Mouse (Mus musculus): ENCODE results near the gene Riox1. TPM values are rescaled to one million over a fixed set of nuclear protein-coding genes. Genes with fewer than 3 reads are reported as not detected.
A peak's percentile ranks its signal among the peaks of the same experiment; 100 is the strongest.

Riox1 gene
- polyA plus RNA-seq, 2 experiments, result 13.9 to 15.8 TPM

DNA sequence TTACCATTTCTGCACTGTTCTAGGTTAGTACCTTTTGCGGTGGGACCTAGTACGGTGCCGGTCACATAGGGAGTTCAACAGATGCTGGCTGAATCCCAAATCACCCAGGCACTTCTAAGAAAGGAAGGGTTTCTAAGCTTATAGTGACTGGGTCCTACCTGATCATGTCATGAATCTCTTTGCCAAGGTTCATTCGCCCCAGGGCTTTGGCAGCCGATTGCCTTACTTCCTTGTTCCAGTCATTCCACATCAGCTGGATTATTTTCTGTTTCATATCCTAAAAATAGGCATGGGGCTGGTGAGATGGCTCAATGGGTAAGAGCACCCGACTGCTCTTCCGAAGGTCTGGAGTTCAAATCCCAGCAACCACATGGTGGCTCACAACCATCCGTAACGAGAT is 7.9 kb downstream of the Riox1 start:
- H3K36me3 ChIP-seq (ENCODE audit: control insufficient read depth, insufficient read depth, low read length), result 0 out of 2 replicates have a peak, but pooled peaks cover 9% of the 10 kb centered on the region
- H3K27me3 ChIP-seq (ENCODE audit: control insufficient read depth, insufficient read depth, low read length), result no peaks in the 10 kb centered on the region
- peaks cover 3% of the 10 kb centered on the region; the same call in 1 of the 2 replicates for H3K4me1 ChIP-seq (ENCODE audit: control insufficient read depth, insufficient read depth, low read length)
- no peak for TF ChIP-seq POLR2A (IDR thresholded peaks at IDR 0.05; ENCODE audit: borderline replicate concordance, extremely low read depth, insufficient read depth, insufficient read length)
- no peak overlapping the region for H3K4me3 ChIP-seq (replicated peaks; ENCODE audit: low read length)
- DNase-seq (ENCODE audit: low spot score) (no peak), ATAC-seq (ENCODE audit: low FRiP score, low read depth) (no peak)
- H3K9me3 ChIP-seq (ENCODE audit: control insufficient read depth, low read length), result no peaks in the 10 kb centered on the region
- WGBS, result 86% methylated on average over 9 of the region's 9 CpGs
- no peak overlapping the region for H3K9ac ChIP-seq (ENCODE audit: low read depth, low read length, severe bottlenecking)
- H3K27ac ChIP-seq (replicated peaks; ENCODE audit: low read depth, low read length), result no peak overlapping the region
- H3K4me2 ChIP-seq (replicated peaks; ENCODE audit: low read depth, low read length, severe bottlenecking), result no peak overlapping the region

DNA sequence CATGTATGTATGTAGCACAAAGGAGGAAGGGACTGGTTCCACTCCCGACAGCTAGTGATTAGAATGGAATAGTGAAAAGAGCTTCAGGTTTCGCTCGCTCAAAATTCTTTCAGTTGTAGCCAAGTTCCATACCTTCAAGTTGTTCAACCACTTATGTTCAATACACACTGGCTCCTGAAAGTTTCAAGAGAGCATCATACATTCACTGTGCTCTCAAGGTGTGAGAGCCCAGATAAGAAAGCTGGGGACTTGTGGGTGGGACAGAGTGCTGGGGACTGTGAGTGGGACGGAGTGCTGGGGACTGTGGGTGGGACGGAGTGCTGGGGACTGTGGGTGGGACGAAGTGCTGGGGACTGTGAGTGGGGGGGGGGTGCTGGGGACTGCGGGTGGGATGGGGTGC is 14.8 kb downstream of the Riox1 start:
- H3K4me1 ChIP-seq (ENCODE audit: control insufficient read depth, insufficient read depth, low read length), result no peaks in the 10 kb centered on the region
- DNase-seq (ENCODE audit: low spot score), result no peak

DNA sequence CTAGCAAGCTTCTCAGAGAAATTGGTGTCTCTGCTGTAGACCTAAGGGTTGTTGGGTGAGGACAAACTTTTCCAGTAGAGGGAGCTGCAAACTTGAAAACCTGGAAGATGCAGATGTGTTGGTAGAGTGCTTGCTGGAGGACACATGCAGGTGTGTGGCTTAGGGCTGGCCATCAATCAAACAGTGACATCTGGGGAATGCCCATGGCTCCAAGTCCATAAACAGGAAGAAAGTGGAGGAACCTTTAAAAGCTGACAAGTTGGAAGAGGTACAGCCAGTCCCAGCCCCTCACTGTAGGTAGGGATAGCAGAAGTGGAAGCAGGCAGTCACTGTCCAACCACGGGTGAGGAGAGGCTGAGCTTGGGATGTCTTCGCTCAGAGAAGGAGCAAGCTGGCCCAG is 21.7 kb downstream of the Riox1 start:
- Histone ChIP-seq H3K4me1 (ENCODE audit: control insufficient read depth, insufficient read depth, low read length) (no peaks in the 10 kb centered on the region), H3K27me3 (ENCODE audit: control insufficient read depth, insufficient read depth, low read length) (no peaks in the 10 kb centered on the region), H3K4me2 (replicated peaks; ENCODE audit: low read depth, low read length, severe bottlenecking) (no peak overlapping the region), H3K9ac (ENCODE audit: low read depth, low read length, severe bottlenecking) (no peak overlapping the region), H3K4me3 (replicated peaks; ENCODE audit: low read length) (no peak overlapping the region), H3K27ac (replicated peaks; ENCODE audit: low read depth, low read length) (no peak overlapping the region), H3K36me3 (ENCODE audit: control insufficient read depth, insufficient read depth, low read length) (no peaks in the 10 kb centered on the region), H3K9me3 (ENCODE audit: control insufficient read depth, low read length) (no peaks in the 10 kb centered on the region)
- DNase-seq (ENCODE audit: low spot score) (peak; percentile 37), ATAC-seq (ENCODE audit: low FRiP score, low read depth) (no peak; the same call in 1 of the 2 replicates)
- no peak for TF ChIP-seq POLR2A (IDR thresholded peaks at IDR 0.05; ENCODE audit: borderline replicate concordance, extremely low read depth, insufficient read depth, insufficient read length)
- 51% methylated on average over 2 of the region's 2 CpGs for WGBS

More for the DNA sequence above, 14.8 kb downstream of the Riox1 start:
- WGBS, result 88% methylated on average over 6 of the region's 7 CpGs
- no peaks in the 10 kb centered on the region for H3K27me3 ChIP-seq (ENCODE audit: control insufficient read depth, insufficient read depth, low read length)
- no peak overlapping the region for H3K4me2 ChIP-seq (replicated peaks; ENCODE audit: low read depth, low read length, severe bottlenecking)
- H3K9ac ChIP-seq (ENCODE audit: low read depth, low read length, severe bottlenecking), result no peak overlapping the region
- ATAC-seq (ENCODE audit: low FRiP score, low read depth), result no peak
- no peaks in the 10 kb centered on the region for H3K9me3 ChIP-seq (ENCODE audit: control insufficient read depth, low read length)
- TF ChIP-seq POLR2A (IDR thresholded peaks at IDR 0.05; ENCODE audit: borderline replicate concordance, extremely low read depth, insufficient read depth, insufficient read length), result no peak
- H3K4me3 ChIP-seq (replicated peaks; ENCODE audit: low read length), result no peak overlapping the region
- H3K27ac ChIP-seq (replicated peaks; ENCODE audit: low read depth, low read length), result no peak overlapping the region
- H3K36me3 ChIP-seq (ENCODE audit: control insufficient read depth, insufficient read depth, low read length), result no peaks in the 10 kb centered on the region

DNA sequence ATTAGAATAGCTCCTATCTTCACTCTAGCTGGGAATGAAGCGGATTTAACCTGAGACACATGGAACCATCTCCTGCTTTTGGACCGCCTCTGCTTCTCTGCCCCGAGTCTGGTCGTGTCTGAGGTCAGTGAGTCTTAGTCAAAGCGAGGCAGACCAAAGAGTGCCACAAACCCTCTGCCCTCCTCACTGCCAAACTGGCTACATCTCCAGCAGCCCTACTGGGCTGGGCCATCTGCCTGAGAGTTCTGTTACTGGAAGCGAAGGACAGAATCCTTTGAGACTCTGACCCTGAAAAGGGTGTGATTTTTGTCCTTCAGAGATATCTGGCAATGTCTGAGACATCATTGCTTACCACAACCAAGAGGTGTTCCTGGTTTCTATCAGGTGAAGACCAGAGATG is 28.5 kb downstream of the Riox1 start:
- H3K27me3 ChIP-seq (ENCODE audit: control insufficient read depth, insufficient read depth, low read length), result no peaks in the 10 kb centered on the region
- TF ChIP-seq POLR2A (IDR thresholded peaks at IDR 0.05; ENCODE audit: borderline replicate concordance, extremely low read depth, insufficient read depth, insufficient read length), result no peak
- WGBS, result 89% methylated on average over 6 of the region's 6 CpGs

DNA sequence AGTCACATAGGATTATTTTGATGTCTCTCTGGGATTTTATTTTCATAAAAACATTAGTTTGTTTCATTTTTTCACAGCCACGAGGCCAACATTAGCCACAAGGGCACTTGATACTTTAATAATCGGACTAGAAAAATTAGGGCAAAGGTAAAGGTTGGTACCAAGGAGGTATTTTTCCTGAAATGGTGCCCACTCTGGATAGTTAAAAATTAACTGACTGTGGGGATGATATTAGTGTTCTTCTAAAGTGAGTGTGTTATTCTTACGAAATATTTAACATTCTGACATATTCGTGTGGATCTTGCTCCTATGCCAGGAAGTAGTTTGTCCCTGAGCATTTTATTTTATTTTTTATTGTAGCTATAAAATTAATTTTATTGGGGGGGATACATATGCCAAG is 31.2 kb downstream of the Riox1 start:
- no peak for ATAC-seq (ENCODE audit: low FRiP score, low read depth)
- TF ChIP-seq POLR2A (IDR thresholded peaks at IDR 0.05; ENCODE audit: borderline replicate concordance, extremely low read depth, insufficient read depth, insufficient read length), result no peak

More for the DNA sequence above, 28.5 kb downstream of the Riox1 start:
- no peak for DNase-seq (ENCODE audit: low spot score)
- no peaks in the 10 kb centered on the region; the same call in 1 of the 2 replicates for H3K4me1 ChIP-seq (ENCODE audit: control insufficient read depth, insufficient read depth, low read length)
- H3K9me3 ChIP-seq (ENCODE audit: control insufficient read depth, low read length), result no peaks in the 10 kb centered on the region
- H3K27ac ChIP-seq (replicated peaks; ENCODE audit: low read depth, low read length), result no peak overlapping the region
- no peak overlapping the region for H3K4me3 ChIP-seq (replicated peaks; ENCODE audit: low read length)
- no peaks in the 10 kb centered on the region for H3K36me3 ChIP-seq (ENCODE audit: control insufficient read depth, insufficient read depth, low read length)
- ATAC-seq (ENCODE audit: low FRiP score, low read depth), result no peak
- no peak overlapping the region for H3K4me2 ChIP-seq (replicated peaks; ENCODE audit: low read depth, low read length, severe bottlenecking)
- no peak overlapping the region for H3K9ac ChIP-seq (ENCODE audit: low read depth, low read length, severe bottlenecking)

DNA sequence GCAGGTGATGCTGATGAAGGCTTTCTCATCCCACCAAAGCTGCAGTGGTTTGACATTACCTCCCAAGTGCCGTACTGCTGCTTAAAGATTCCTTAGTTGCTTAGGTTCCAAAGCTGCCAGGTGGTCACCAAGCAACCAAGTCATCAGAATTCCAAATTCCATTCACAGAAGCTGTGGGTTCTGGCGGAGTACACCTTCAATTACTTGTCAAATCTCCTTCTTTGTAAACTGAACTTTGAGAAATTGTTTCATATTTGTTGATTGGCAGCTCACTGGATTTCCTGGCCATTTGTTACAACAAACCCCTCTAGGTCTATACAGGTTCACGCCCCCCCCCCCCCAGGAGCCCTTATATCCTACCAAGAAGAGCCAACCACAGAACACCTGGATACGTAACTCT is 34.3 kb downstream of the Riox1 start, which contains the start of gene Heatr4:
Gene Heatr4 (minus strand): TSS at position 101 of the 400 bp plus-strand sequence.
- no peak for ATAC-seq (ENCODE audit: low FRiP score, low read depth)
- H3K36me3 ChIP-seq (ENCODE audit: control insufficient read depth, insufficient read depth, low read length), result no peaks in the 10 kb centered on the region
- H3K4me3 ChIP-seq (replicated peaks; ENCODE audit: low read length), result no peak within 1 kb of the TSS
- WGBS, result 67% methylated on average over 4 of the region's 4 CpGs
- peaks cover 3% of the 10 kb centered on the region; the same call in 1 of the 2 replicates for H3K4me1 ChIP-seq (ENCODE audit: control insufficient read depth, insufficient read depth, low read length)
- H3K27me3 ChIP-seq (ENCODE audit: control insufficient read depth, insufficient read depth, low read length), result no peaks in the 10 kb centered on the region
- no peak within 1 kb of the TSS for H3K4me2 ChIP-seq (replicated peaks; ENCODE audit: low read depth, low read length, severe bottlenecking)
- no peak within 1 kb of the TSS for H3K27ac ChIP-seq (replicated peaks; ENCODE audit: low read depth, low read length)
- H3K9ac ChIP-seq (ENCODE audit: low read depth, low read length, severe bottlenecking), result no peak within 1 kb of the TSS
- no peak for DNase-seq (ENCODE audit: low spot score)
- no peaks in the 10 kb centered on the region for H3K9me3 ChIP-seq (ENCODE audit: control insufficient read depth, low read length)
- TF ChIP-seq POLR2A (IDR thresholded peaks at IDR 0.05; ENCODE audit: borderline replicate concordance, extremely low read depth, insufficient read depth, insufficient read length), result no peak

More for the DNA sequence above, 31.2 kb downstream of the Riox1 start:
- 70% methylated on average over 4 of the region's 4 CpGs for WGBS
- Histone ChIP-seq H3K36me3 (ENCODE audit: control insufficient read depth, insufficient read depth, low read length) (no peaks in the 10 kb centered on the region), H3K4me3 (replicated peaks; ENCODE audit: low read length) (no peak overlapping the region), H3K27me3 (ENCODE audit: control insufficient read depth, insufficient read depth, low read length) (no peaks in the 10 kb centered on the region), H3K9me3 (ENCODE audit: control insufficient read depth, low read length) (no peaks in the 10 kb centered on the region), H3K27ac (replicated peaks; ENCODE audit: low read depth, low read length) (no peak overlapping the region), H3K9ac (ENCODE audit: low read depth, low read length, severe bottlenecking) (no peak overlapping the region), H3K4me2 (replicated peaks; ENCODE audit: low read depth, low read length, severe bottlenecking) (no peak overlapping the region), H3K4me1 (ENCODE audit: control insufficient read depth, insufficient read depth, low read length) (no peaks in the 10 kb centered on the region; the same call in 1 of the 2 replicates)
- DNase-seq (ENCODE audit: low spot score), result no peak

All from limb, embryonic 14.5 days (tissue).